Mouse (Mus musculus): ENCODE data around the gene Adam17. TPM values are rescaled to one million over a fixed set of nuclear protein-coding genes. Genes with fewer than 3 reads are reported as not detected.

Adam17 gene
- total RNA-seq (2014; fragmentation: Nextera tagmentation) (21.1 and 38.2 TPM in 2 replicates), total RNA-seq (2017) (37.7 and 43.1 TPM in 2 replicates), polyA plus RNA-seq (2012) (20.4 and 22.4 TPM in 2 replicates)

GRCm38 (mm10) chr12:21373100-21373819 lies at the start of gene Adam17:
Adam17 (minus strand) TSS chr12:21373632.
- Histone ChIP-seq H3K36me3 (replicated peaks) (peaks cover 12% of the 10 kb centered on the region), H3K4me3 (ENCODE audit: low read depth, low read length) (peak within 1 kb of the TSS; percentile 83), H3K9me3 (replicated peaks) (no peaks in the 10 kb centered on the region), H3K27me3 (ENCODE audit: insufficient read depth, low read length) (no peaks in the 10 kb centered on the region), H3K4me1 (ENCODE audit: insufficient read depth, low read depth, low read length) (peaks cover 31% of the 10 kb centered on the region)
- DNase-seq (ENCODE audit: low spot score) (peak; percentile 82), ATAC-seq (ENCODE audit: extremely low read depth, insufficient number of reproducible peaks, low FRiP score, poor library complexity, severe bottlenecking) (peak; percentile 90)
- no peak for TF ChIP-seq POLR2AphosphoS5 (IDR thresholded peaks at IDR 0.05; ENCODE audit: insufficient replicate concordance, low read depth, low read length)
- no peak for TF ChIP-seq GATA2 (IDR thresholded peaks at IDR 0.05; ENCODE audit: borderline replicate concordance, low read depth, low read length)

- TF ChIP-seq GATA1 (IDR thresholded peaks at IDR 0.05; ENCODE audit: borderline replicate concordance, low read length) = no peak
- no peak for TF ChIP-seq GATA2 (IDR thresholded peaks at IDR 0.05; ENCODE audit: borderline replicate concordance, low read depth, low read length)
- TF ChIP-seq TAL1 (conservative IDR thresholded peaks at IDR 0.05; ENCODE audit: low read depth, low read length) = no peak
- TF ChIP-seq POLR2AphosphoS5 (IDR thresholded peaks at IDR 0.05; ENCODE audit: insufficient replicate concordance, low read depth, low read length) = no peak
- TF ChIP-seq CTCF (IDR thresholded peaks at IDR 0.05; ENCODE audit: low read depth, low read length) = no peak
- no peak for DNase-seq (ENCODE audit: low spot score)
- no peak for ATAC-seq (ENCODE audit: extremely low read depth, insufficient number of reproducible peaks, low FRiP score, poor library complexity, severe bottlenecking)
These were observed 45.2 kb upstream of the Adam17 start for GRCm38 (mm10) chr12:21418621-21419131.

GRCm38 (mm10) chr12:21418083-21418482 lies 44.7 kb upstream of the Adam17 start:
- Histone ChIP-seq H3K4me1 (ENCODE audit: insufficient read depth, low read depth, low read length) (peaks cover 19% of the 10 kb centered on the region), H3K9me3 (replicated peaks) (0 out of 2 replicates have a peak, but pooled peaks cover 2% of the 10 kb centered on the region), H3K27me3 (ENCODE audit: insufficient read depth, low read length) (no peaks in the 10 kb centered on the region), H3K4me3 (ENCODE audit: low read depth, low read length) (peak overlapping the region; percentile 90), H3K36me3 (replicated peaks) (peaks cover 19% of the 10 kb centered on the region)
- no peak for ATAC-seq (ENCODE audit: extremely low read depth, insufficient number of reproducible peaks, low FRiP score, poor library complexity, severe bottlenecking)
- no peak for DNase-seq (ENCODE audit: low spot score)
- no peak for TF ChIP-seq TAL1 (conservative IDR thresholded peaks at IDR 0.05; ENCODE audit: low read depth, low read length)
- no peak for TF ChIP-seq GATA1 (IDR thresholded peaks at IDR 0.05; ENCODE audit: borderline replicate concordance, low read length)
- TF ChIP-seq CTCF (IDR thresholded peaks at IDR 0.05; ENCODE audit: low read depth, low read length) = no peak
- no peak for TF ChIP-seq GATA2 (IDR thresholded peaks at IDR 0.05; ENCODE audit: borderline replicate concordance, low read depth, low read length)
- no peak for TF ChIP-seq POLR2AphosphoS5 (IDR thresholded peaks at IDR 0.05; ENCODE audit: insufficient replicate concordance, low read depth, low read length)

More at GRCm38 (mm10) chr12:21418621-21419131, 45.2 kb upstream of the Adam17 start:
- peaks cover 14% of the 10 kb centered on the region for H3K36me3 ChIP-seq (replicated peaks)
- H3K27me3 ChIP-seq (ENCODE audit: insufficient read depth, low read length) = no peaks in the 10 kb centered on the region
- no peaks in the 10 kb centered on the region for H3K9me3 ChIP-seq (replicated peaks)
- H3K4me1 ChIP-seq (ENCODE audit: insufficient read depth, low read depth, low read length) = peaks cover 19% of the 10 kb centered on the region
- H3K4me3 ChIP-seq (ENCODE audit: low read depth, low read length) = no peak overlapping the region; the same call in 1 of the 2 replicates

GRCm38 (mm10) chr12:21417100-21418070 lies 44.0 kb upstream of the Adam17 start, which contains the start of gene Ywhaq:
Ywhaq (minus strand) TSS chr12:21417637.
- Histone ChIP-seq H3K9me3 (replicated peaks) (0 out of 2 replicates have a peak, but pooled peaks cover 2% of the 10 kb centered on the region), H3K4me1 (ENCODE audit: insufficient read depth, low read depth, low read length) (peaks cover 24% of the 10 kb centered on the region), H3K36me3 (replicated peaks) (peaks cover 26% of the 10 kb centered on the region), H3K4me3 (ENCODE audit: low read depth, low read length) (peak within 1 kb of the TSS; percentile 90), H3K27me3 (ENCODE audit: insufficient read depth, low read length) (no peaks in the 10 kb centered on the region)
- ATAC-seq (ENCODE audit: extremely low read depth, insufficient number of reproducible peaks, low FRiP score, poor library complexity, severe bottlenecking) (peak; percentile 97), DNase-seq (ENCODE audit: low spot score) (peak; percentile 99)
- TF ChIP-seq CTCF (IDR thresholded peaks at IDR 0.05; ENCODE audit: low read depth, low read length) (no peak), POLR2AphosphoS5 (IDR thresholded peaks at IDR 0.05; ENCODE audit: insufficient replicate concordance, low read depth, low read length) (no peak), GATA2 (IDR thresholded peaks at IDR 0.05; ENCODE audit: borderline replicate concordance, low read depth, low read length) (no peak), TAL1 (conservative IDR thresholded peaks at IDR 0.05; ENCODE audit: low read depth, low read length) (no peak), GATA1 (IDR thresholded peaks at IDR 0.05; ENCODE audit: borderline replicate concordance, low read length) (no peak)

GRCm38 (mm10) chr12:21416506-21416905 lies 43.1 kb upstream of the Adam17 start:
- no peak for ATAC-seq (ENCODE audit: extremely low read depth, insufficient number of reproducible peaks, low FRiP score, poor library complexity, severe bottlenecking)
- H3K27me3 ChIP-seq (ENCODE audit: insufficient read depth, low read length) = no peaks in the 10 kb centered on the region
- H3K36me3 ChIP-seq (replicated peaks) = peaks cover 33% of the 10 kb centered on the region
- no peak for TF ChIP-seq GATA2 (IDR thresholded peaks at IDR 0.05; ENCODE audit: borderline replicate concordance, low read depth, low read length)
- TF ChIP-seq POLR2AphosphoS5 (IDR thresholded peaks at IDR 0.05; ENCODE audit: insufficient replicate concordance, low read depth, low read length) = no peak
- no peak for TF ChIP-seq TAL1 (conservative IDR thresholded peaks at IDR 0.05; ENCODE audit: low read depth, low read length)
- no peak for TF ChIP-seq CTCF (IDR thresholded peaks at IDR 0.05; ENCODE audit: low read depth, low read length)
- no peak for TF ChIP-seq GATA1 (IDR thresholded peaks at IDR 0.05; ENCODE audit: borderline replicate concordance, low read length)
- H3K9me3 ChIP-seq (replicated peaks) = 0 out of 2 replicates have a peak, but pooled peaks cover 2% of the 10 kb centered on the region
- DNase-seq (ENCODE audit: low spot score) = no peak
- peaks cover 24% of the 10 kb centered on the region for H3K4me1 ChIP-seq (ENCODE audit: insufficient read depth, low read depth, low read length)
- H3K4me3 ChIP-seq (ENCODE audit: low read depth, low read length) = peak overlapping the region; percentile 73
